Mouse (Mus musculus): Measurements from ENCODE around the gene OR5BS1P. TPM values are rescaled to one million over a fixed set of nuclear protein-coding genes. Genes with fewer than 3 reads are reported as not detected.

Gene OR5BS1P
- polyA plus RNA-seq, 1 experiment = not detected

GRCm38 (mm10) chr15:98521245-98521644 lies 51.5 kb downstream of the OR5BS1P start:
- Histone ChIP-seq H3K4me3 (replicated peaks; ENCODE audit: control insufficient read depth, low read depth, low read length) (no peak overlapping the region), H3K4me1 (ENCODE audit: control insufficient read depth, insufficient read depth, low read length) (no peaks in the 10 kb centered on the region), H3K27ac (ENCODE audit: control insufficient read depth, insufficient read depth, low read depth, low read length, poor library complexity) (no peak overlapping the region)
- WGBS = 71% methylated on average over 3 of the region's 3 CpGs
- TF ChIP-seq CTCF (IDR thresholded peaks at IDR 0.05; ENCODE audit: control insufficient read depth, insufficient read depth, low read length) (no peak), POLR2A (IDR thresholded peaks at IDR 0.05; ENCODE audit: borderline replicate concordance, control insufficient read depth, low read depth, low read length) (no peak)

GRCm38 (mm10) chr15:98526057-98526456 lies 56.4 kb downstream of the OR5BS1P start:
- no peak overlapping the region for H3K27ac ChIP-seq (ENCODE audit: control insufficient read depth, insufficient read depth, low read depth, low read length, poor library complexity)
- no peak overlapping the region for H3K4me3 ChIP-seq (replicated peaks; ENCODE audit: control insufficient read depth, low read depth, low read length)
- TF ChIP-seq CTCF (IDR thresholded peaks at IDR 0.05; ENCODE audit: control insufficient read depth, insufficient read depth, low read length) = no peak
- WGBS = 60% methylated on average over 5 of the region's 5 CpGs
- no peaks in the 10 kb centered on the region for H3K4me1 ChIP-seq (ENCODE audit: control insufficient read depth, insufficient read depth, low read length)

GRCm38 (mm10) chr15:98527056-98527771 lies 57.5 kb downstream of the OR5BS1P start:
- 95% methylated on average over 5 of the region's 5 CpGs for WGBS
- no peak overlapping the region for H3K27ac ChIP-seq (ENCODE audit: control insufficient read depth, insufficient read depth, low read depth, low read length, poor library complexity)
- TF ChIP-seq POLR2A (IDR thresholded peaks at IDR 0.05; ENCODE audit: borderline replicate concordance, control insufficient read depth, low read depth, low read length) (no peak), CTCF (IDR thresholded peaks at IDR 0.05; ENCODE audit: control insufficient read depth, insufficient read depth, low read length) (no peak)

GRCm38 (mm10) chr15:98528066-98528563 lies 58.4 kb downstream of the OR5BS1P start:
- H3K27ac ChIP-seq (ENCODE audit: control insufficient read depth, insufficient read depth, low read depth, low read length, poor library complexity) = no peak overlapping the region
- 81% methylated on average over 5 of the region's 5 CpGs for WGBS
- no peaks in the 10 kb centered on the region; the same call in 1 of the 2 replicates for H3K4me1 ChIP-seq (ENCODE audit: control insufficient read depth, insufficient read depth, low read length)
- TF ChIP-seq CTCF (IDR thresholded peaks at IDR 0.05; ENCODE audit: control insufficient read depth, insufficient read depth, low read length) = no peak
- no peak for TF ChIP-seq POLR2A (IDR thresholded peaks at IDR 0.05; ENCODE audit: borderline replicate concordance, control insufficient read depth, low read depth, low read length)
- no peak overlapping the region for H3K4me3 ChIP-seq (replicated peaks; ENCODE audit: control insufficient read depth, low read depth, low read length)

More at GRCm38 (mm10) chr15:98527056-98527771, 57.5 kb downstream of the OR5BS1P start:
- Histone ChIP-seq H3K4me1 (ENCODE audit: control insufficient read depth, insufficient read depth, low read length) (no peaks in the 10 kb centered on the region), H3K4me3 (replicated peaks; ENCODE audit: control insufficient read depth, low read depth, low read length) (no peak overlapping the region)

Other genes starting within 250 kb of the OR5BS1P start
- not detected in 2 replicates for gene Gm44579, start 248.9 kb upstream of the OR5BS1P start, polyA plus RNA-seq (2011; ENCODE audit: insufficient read depth, insufficient read length, low replicate concordance, missing spikeins)
- gene Olfr287, start 248.8 kb upstream of the OR5BS1P start, polyA plus RNA-seq (2011; ENCODE audit: insufficient read depth, insufficient read length, low replicate concordance, missing spikeins) = not detected in 2 replicates
- not detected in 2 replicates for gene Olfr286, start 235.4 kb upstream of the OR5BS1P start, polyA plus RNA-seq (2011; ENCODE audit: insufficient read depth, insufficient read length, low replicate concordance, missing spikeins)
- not detected in 2 replicates for gene H1fnt, start 212.6 kb upstream of the OR5BS1P start, polyA plus RNA-seq (2011; ENCODE audit: insufficient read depth, insufficient read length, low replicate concordance, missing spikeins)
- not detected in 2 replicates for gene Zfp641, start 173.7 kb upstream of the OR5BS1P start, polyA plus RNA-seq (2011; ENCODE audit: insufficient read depth, insufficient read length, low replicate concordance, missing spikeins)
- not detected in 2 replicates for gene Olfr285, start 152.5 kb upstream of the OR5BS1P start, polyA plus RNA-seq (2011; ENCODE audit: insufficient read depth, insufficient read length, low replicate concordance, missing spikeins)
- gene Olfr284, start 128.9 kb upstream of the OR5BS1P start, polyA plus RNA-seq (2011; ENCODE audit: insufficient read depth, insufficient read length, low replicate concordance, missing spikeins) = not detected in 2 replicates
- not detected in 2 replicates for gene Olfr283, start 89.0 kb upstream of the OR5BS1P start, polyA plus RNA-seq (2011; ENCODE audit: insufficient read depth, insufficient read length, low replicate concordance, missing spikeins)
- not detected in 2 replicates for gene Olfr282, start 38.7 kb upstream of the OR5BS1P start, polyA plus RNA-seq (2011; ENCODE audit: insufficient read depth, insufficient read length, low replicate concordance, missing spikeins)
- 0.22 TPM in 1 of 2 replicates, not detected in the other for gene Olfr281, start 17.3 kb upstream of the OR5BS1P start, polyA plus RNA-seq (2011; ENCODE audit: insufficient read depth, insufficient read length, low replicate concordance, missing spikeins)
- not detected in 2 replicates for gene Lalba, start 12.8 kb downstream of the OR5BS1P start, polyA plus RNA-seq (2011; ENCODE audit: insufficient read depth, insufficient read length, low replicate concordance, missing spikeins)
- gene Olfr279, start 22.5 kb downstream of the OR5BS1P start, polyA plus RNA-seq (2011; ENCODE audit: insufficient read depth, insufficient read length, low replicate concordance, missing spikeins) = 0.29 TPM in 1 of 2 replicates, not detected in the other
- gene Kansl2, start 64.4 kb downstream of the OR5BS1P start, polyA plus RNA-seq (2011; ENCODE audit: insufficient read depth, insufficient read length, low replicate concordance, missing spikeins) = 39.2 and 52.3 TPM in 2 replicates
- 18.5 and 31.3 TPM in 2 replicates for gene Ccnt1, start 101.0 kb downstream of the OR5BS1P start, polyA plus RNA-seq (2011; ENCODE audit: insufficient read depth, insufficient read length, low replicate concordance, missing spikeins)
- gene 4930415O20Rik, start 101.1 kb downstream of the OR5BS1P start, polyA plus RNA-seq (2011; ENCODE audit: insufficient read depth, insufficient read length, low replicate concordance, missing spikeins) = not detected in 2 replicates
- 45.8 and 65.2 TPM in 2 replicates for gene Adcy6, start 140.2 kb downstream of the OR5BS1P start, polyA plus RNA-seq (2011; ENCODE audit: insufficient read depth, insufficient read length, low replicate concordance, missing spikeins)
- 0.70 and 1.8 TPM in 2 replicates for gene Cacnb3, start 160.9 kb downstream of the OR5BS1P start, polyA plus RNA-seq (2011; ENCODE audit: insufficient read depth, insufficient read length, low replicate concordance, missing spikeins)
- 52.3 and 81.0 TPM in 2 replicates for gene Ddx23, start 193.0 kb downstream of the OR5BS1P start, polyA plus RNA-seq (2011; ENCODE audit: insufficient read depth, insufficient read length, low replicate concordance, missing spikeins)
- 1.8 and 2.3 TPM in 2 replicates for gene Rnd1, start 207.6 kb downstream of the OR5BS1P start, polyA plus RNA-seq (2011; ENCODE audit: insufficient read depth, insufficient read length, low replicate concordance, missing spikeins)
- gene Ccdc65, start 238.3 kb downstream of the OR5BS1P start, polyA plus RNA-seq (2011; ENCODE audit: insufficient read depth, insufficient read length, low replicate concordance, missing spikeins) = not detected in 2 replicates

All from bone marrow, adult 2 months (tissue).